Mouse (Mus musculus) MEL (cell line): ENCODE measurements around the gene Ctdspl2.

Source experiments
- HCFC1 ChIP-seq: IDR thresholded peaks from 2 replicates; pipeline ENCODE4 v1.6.1; 2012; ENCODE audit warnings: low read depth, mild to moderate bottlenecking, inconsistent platforms, low read length, improper control_type of control experiment, moderate library complexity
- MYB ChIP-seq: IDR thresholded peaks from 2 replicates; pipeline ENCODE4 v1.6.1; 2011; ENCODE audit warnings: mild to moderate bottlenecking, low read depth, low read length, improper control_type of control experiment

- TF ChIP-seq HCFC1 (no peak), MYB (no peak)
Measured at GRCm38 (mm10) chr2:121995738-121996137, 39.9 kb downstream of the Ctdspl2 start.
